Mouse (Mus musculus): ENCODE measurements around the gene Marf1. TPM values are rescaled to one million over a fixed set of nuclear protein-coding genes. Genes with fewer than 3 reads are reported as not detected.
"Not testable (repeated sequence)": the region's sequence is repeated elsewhere in the genome, so short reads cannot be mapped to it uniquely, and the experiment has no call there.

Marf1 gene
- polyA plus RNA-seq, 1 experiment from 2014 or later: 17.7 TPM

GRCm38 (mm10) chr16:14110922-14111321 is 52.2 kb downstream of the Marf1 start:
- Histone ChIP-seq H3K9me3 (no peaks in the 10 kb centered on the region), H3K27ac (no peak overlapping the region), H3K4me1 (no peaks in the 10 kb centered on the region), H3K4me2 (no peak overlapping the region), H3K36me3 (peaks cover 65% of the 10 kb centered on the region), H3K4me3 (no peak overlapping the region), H3K9ac (no peak overlapping the region), H3K27me3 (no peaks in the 10 kb centered on the region)
- ATAC-seq (ENCODE audit: insufficient number of reproducible peaks, low FRiP score, low TSS enrichment, low read depth): no peak
- WGBS: 84% methylated on average over 2 of the region's 2 CpGs

GRCm38 (mm10) chr16:14109651-14110230 is 53.4 kb downstream of the Marf1 start:
- Histone ChIP-seq H3K4me2 (no peak overlapping the region), H3K9me3 (no peaks in the 10 kb centered on the region), H3K4me3 (no peak overlapping the region), H3K4me1 (no peaks in the 10 kb centered on the region), H3K9ac (no peak overlapping the region), H3K36me3 (peaks cover 56% of the 10 kb centered on the region), H3K27me3 (no peaks in the 10 kb centered on the region), H3K27ac (no peak overlapping the region)
- 69% methylated on average over 3 of the region's 3 CpGs for WGBS
- no peak for ATAC-seq (ENCODE audit: insufficient number of reproducible peaks, low FRiP score, low TSS enrichment, low read depth)

GRCm38 (mm10) chr16:14105891-14106290 is 57.3 kb downstream of the Marf1 start:
- ATAC-seq (ENCODE audit: insufficient number of reproducible peaks, low FRiP score, low TSS enrichment, low read depth): no peak
- Histone ChIP-seq H3K27ac (no peak overlapping the region), H3K9ac (no peak overlapping the region), H3K36me3 (peaks cover 24% of the 10 kb centered on the region), H3K9me3 (no peaks in the 10 kb centered on the region), H3K4me3 (no peak overlapping the region), H3K4me2 (no peak overlapping the region), H3K4me1 (no peaks in the 10 kb centered on the region), H3K27me3 (no peaks in the 10 kb centered on the region)
- 84% methylated on average over 6 of the region's 6 CpGs for WGBS

- Histone ChIP-seq H3K4me3 (no peak overlapping the region), H3K4me2 (no peak overlapping the region), H3K4me1 (no peaks in the 10 kb centered on the region), H3K9ac (no peak overlapping the region), H3K36me3 (no peaks in the 10 kb centered on the region), H3K27me3 (no peaks in the 10 kb centered on the region), H3K27ac (no peak overlapping the region), H3K9me3 (no peaks in the 10 kb centered on the region)
- ATAC-seq (ENCODE audit: insufficient number of reproducible peaks, low FRiP score, low TSS enrichment, low read depth): no peak
- WGBS: 57% methylated on average over 2 of the region's 2 CpGs
Measured at GRCm38 (mm10) chr16:14091771-14092170, 71.4 kb downstream of the Marf1 start.

- H3K9me3 ChIP-seq: no peaks in the 10 kb centered on the region
Measured at GRCm38 (mm10) chr16:14089296-14089695, 73.9 kb downstream of the Marf1 start.

GRCm38 (mm10) chr16:14088249-14088648 is 74.9 kb downstream of the Marf1 start:
- Histone ChIP-seq H3K27me3 (no peaks in the 10 kb centered on the region), H3K36me3 (no peaks in the 10 kb centered on the region), H3K27ac (no peak overlapping the region), H3K9ac (no peak overlapping the region), H3K4me1 (no peaks in the 10 kb centered on the region), H3K4me2 (no peak overlapping the region), H3K4me3 (no peak overlapping the region), H3K9me3 (no peaks in the 10 kb centered on the region)
- WGBS: 68% methylated on average over 3 of the region's 3 CpGs
- ATAC-seq (ENCODE audit: insufficient number of reproducible peaks, low FRiP score, low TSS enrichment, low read depth): no peak

More at GRCm38 (mm10) chr16:14089296-14089695, 73.9 kb downstream of the Marf1 start:
- Histone ChIP-seq H3K4me2 (no peak overlapping the region), H3K27ac (no peak overlapping the region), H3K9ac (no peak overlapping the region), H3K27me3 (no peaks in the 10 kb centered on the region), H3K36me3 (no peaks in the 10 kb centered on the region), H3K4me1 (no peaks in the 10 kb centered on the region), H3K4me3 (no peak overlapping the region)
- ATAC-seq (ENCODE audit: insufficient number of reproducible peaks, low FRiP score, low TSS enrichment, low read depth): no peak
- WGBS: 77% methylated on average over 3 of the region's 3 CpGs

- Histone ChIP-seq H3K9me3 (no peaks in the 10 kb centered on the region), H3K27ac (no peak overlapping the region), H3K9ac (no peak overlapping the region), H3K4me3 (no peak overlapping the region), H3K4me2 (no peak overlapping the region), H3K36me3 (no peaks in the 10 kb centered on the region), H3K4me1 (no peaks in the 10 kb centered on the region), H3K27me3 (no peaks in the 10 kb centered on the region)
- ATAC-seq (ENCODE audit: insufficient number of reproducible peaks, low FRiP score, low TSS enrichment, low read depth): no peak
- WGBS: 70% methylated on average over 2 of the region's 2 CpGs
Measured at GRCm38 (mm10) chr16:14082925-14083324, 80.2 kb downstream of the Marf1 start.

- H3K36me3 ChIP-seq: no peaks in the 10 kb centered on the region
- WGBS: 65% methylated on average over 5 of the region's 5 CpGs
- no peak overlapping the region for H3K4me3 ChIP-seq
- H3K9me3 ChIP-seq: no peaks in the 10 kb centered on the region
- no peak for ATAC-seq (ENCODE audit: insufficient number of reproducible peaks, low FRiP score, low TSS enrichment, low read depth)
- H3K27me3 ChIP-seq: no peaks in the 10 kb centered on the region
- no peak overlapping the region for H3K9ac ChIP-seq
- no peak overlapping the region for H3K4me2 ChIP-seq
- no peak overlapping the region for H3K27ac ChIP-seq
- no peaks in the 10 kb centered on the region for H3K4me1 ChIP-seq
Measured at GRCm38 (mm10) chr16:14070471-14071169, 92.5 kb downstream of the Marf1 start.

- not testable (repeated sequence) for H3K27ac ChIP-seq; H3K4me2 ChIP-seq; H3K27me3 ChIP-seq; H3K36me3 ChIP-seq; H3K9ac ChIP-seq; H3K9me3 ChIP-seq; ATAC-seq (ENCODE audit: insufficient number of reproducible peaks, low FRiP score, low TSS enrichment, low read depth); H3K4me1 ChIP-seq; H3K4me3 ChIP-seq
- WGBS: 86% methylated on average over 2 of the region's 2 CpGs
Measured at GRCm38 (mm10) chr16:14068701-14069100, 94.5 kb downstream of the Marf1 start.

GRCm38 (mm10) chr16:14066571-14066970 is 96.6 kb downstream of the Marf1 start:
- not testable (repeated sequence) for H3K9ac ChIP-seq; H3K36me3 ChIP-seq; H3K4me1 ChIP-seq; ATAC-seq (ENCODE audit: insufficient number of reproducible peaks, low FRiP score, low TSS enrichment, low read depth); H3K27me3 ChIP-seq; H3K4me2 ChIP-seq; H3K4me3 ChIP-seq; H3K27ac ChIP-seq; H3K9me3 ChIP-seq
- 82% methylated on average over 4 of the region's 4 CpGs for WGBS

- 65% methylated on average over 5 of the region's 5 CpGs for WGBS
- Histone ChIP-seq H3K4me1 (no peaks in the 10 kb centered on the region), H3K9ac (no peak overlapping the region), H3K9me3 (no peaks in the 10 kb centered on the region), H3K27ac (no peak overlapping the region), H3K27me3 (no peaks in the 10 kb centered on the region), H3K4me2 (no peak overlapping the region), H3K36me3 (no peaks in the 10 kb centered on the region), H3K4me3 (no peak overlapping the region)
- ATAC-seq (ENCODE audit: insufficient number of reproducible peaks, low FRiP score, low TSS enrichment, low read depth): no peak
Measured at GRCm38 (mm10) chr16:14059869-14060268, 103.3 kb downstream of the Marf1 start.

Data from limb, embryonic 15.5 days (tissue).